Mouse (Mus musculus) embryonic facial prominence, embryonic 13.5 days (tissue): ENCODE measurements around the gene Fbxo27. TPM values are rescaled to one million over a fixed set of nuclear protein-coding genes. Genes with fewer than 3 reads are reported as not detected.
A peak's percentile ranks its signal among the peaks of the same experiment; 100 is the strongest.
"Not testable (repeated sequence)": the region's sequence is repeated elsewhere in the genome, so short reads cannot be mapped to it uniquely, and the experiment has no call there.

Source experiments
- ATAC-seq: fragments of 200-750 bp; cut with Nextera tagmentation; 2 replicates; pipeline ENCODE4 v1.8.0; 2017; ENCODE audit warnings: low read depth; ENCODE audit not compliant: insufficient number of reproducible peaks, insufficient read depth, low FRiP score, low TSS enrichment
- H3K27ac ChIP-seq: fragments of 300-500 bp; sonication (generic); 2 replicates; pipeline ENCODE4 v1.5.1; 2015; ENCODE audit warnings: moderate library complexity, mild to moderate bottlenecking, inconsistent platforms
- H3K27me3 ChIP-seq: fragments of 300-500 bp; sonication (generic); 2 replicates; pipeline ENCODE4 v1.6.1; 2015; ENCODE audit warnings: mild to moderate bottlenecking, inconsistent platforms
- H3K36me3 ChIP-seq: fragments of 300-500 bp; sonication (generic); 2 replicates; pipeline ENCODE4 v1.6.1; 2015; ENCODE audit warnings: mild to moderate bottlenecking, inconsistent platforms
- H3K4me1 ChIP-seq: fragments of 300-500 bp; sonication (generic); 2 replicates; pipeline ENCODE4 v1.6.1; 2015; ENCODE audit warnings: inconsistent platforms
- H3K4me2 ChIP-seq: fragments of 300-500 bp; sonication (generic); 2 replicates; pipeline ENCODE4 v1.6.1; 2015; ENCODE audit warnings: moderate library complexity, mild to moderate bottlenecking, inconsistent platforms
- H3K4me3 ChIP-seq: fragments of 300-500 bp; sonication (generic); 2 replicates; pipeline ENCODE4 v1.5.1; 2015; ENCODE audit warnings: mild to moderate bottlenecking, inconsistent platforms
- H3K9ac ChIP-seq: fragments of 300-500 bp; sonication (generic); 2 replicates; pipeline ENCODE4 v1.6.1; 2015; ENCODE audit warnings: mild to moderate bottlenecking, inconsistent platforms
- H3K9me3 ChIP-seq: fragments of 300-500 bp; sonication (generic); 2 replicates; pipeline ENCODE4 v1.6.1; 2016; ENCODE audit warnings: inconsistent platforms
- WGBS: fragments of 180-500 bp; shearing (Covaris S2); methylation state at CpG from one replicate; pipeline ENCODE4 v1.1.7; 2015; ENCODE audit warnings: mixed read lengths; 5-methylcytosine and 5-hydroxymethylcytosine counted together
- polyA plus RNA-seq: library from polyadenylated mRNA; unstranded; fragments of >200 nt; fragmentation: Nextera tagmentation; extraction: Ambion mirVana; gene quantifications from 2 replicates; pipeline ENCODE4 v1.2.1, GENCODE M21; 2015

Fbxo27 gene
- polyA plus RNA-seq, result 7.7 and 8.3 TPM in 2 replicates

DNA sequence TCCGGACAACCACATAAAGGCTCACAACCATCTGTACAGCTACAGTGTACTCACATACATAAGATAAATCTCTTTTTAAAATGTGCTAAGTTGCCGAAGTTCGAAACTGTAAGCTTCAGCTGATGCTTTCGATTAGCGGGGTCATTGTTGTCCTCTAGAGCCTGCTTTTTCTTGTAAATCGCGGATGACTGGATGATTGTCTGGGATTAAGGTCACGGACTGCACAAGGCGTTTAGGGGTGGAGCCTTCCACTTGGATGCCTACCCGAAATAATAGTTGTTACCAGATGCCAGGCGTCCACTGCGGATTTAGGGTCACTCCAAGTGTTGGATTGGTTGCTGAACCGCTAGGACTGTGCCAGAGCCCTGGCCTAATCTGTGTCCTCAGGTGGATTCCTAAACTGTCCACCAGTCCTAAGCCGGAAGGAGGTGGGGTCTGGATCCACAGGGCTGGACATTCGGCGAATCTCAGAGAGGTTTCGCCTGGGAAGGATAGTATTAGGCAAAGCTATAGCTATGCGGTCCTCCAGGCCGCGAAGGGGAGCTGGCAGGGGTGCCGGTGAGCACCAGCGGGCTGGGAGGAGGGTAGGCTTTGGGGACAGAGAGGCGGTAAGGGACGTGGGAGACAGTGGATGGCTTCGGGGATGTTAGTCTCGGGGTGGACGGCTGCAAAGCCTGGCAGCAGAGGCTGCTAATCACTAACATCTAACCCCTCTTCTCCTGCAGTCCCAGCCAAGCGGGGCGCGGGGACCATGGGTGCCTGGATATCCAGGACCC is at the start of gene Fbxo27:
Gene Fbxo27, plus strand, starts transcription at position 305 of the 776 bp plus-strand sequence.
- WGBS, result 25% methylated on average over 28 of the region's 30 CpGs
- Histone ChIP-seq H3K9me3 (no peaks in the 10 kb centered on the region), H3K4me1 (peaks cover 17% of the 10 kb centered on the region), H3K4me2 (peak within 1 kb of the TSS; percentile 94), H3K27ac (peak within 1 kb of the TSS; percentile 39), H3K27me3 (peaks cover 14% of the 10 kb centered on the region), H3K36me3 (no peaks in the 10 kb centered on the region), H3K9ac (peak within 1 kb of the TSS; percentile 75), H3K4me3 (peak within 1 kb of the TSS; percentile 60)
- ATAC-seq, result peak; percentile 8; the same call in 1 of the 2 replicates

- no peak for ATAC-seq
- no peaks in the 10 kb centered on the region for H3K4me1 ChIP-seq
- WGBS, result 60% methylated on average over 6 of the region's 6 CpGs
Measured at GRCm38 (mm10) chr7:28645366-28645765, 47.3 kb upstream of the Fbxo27 start.

DNA sequence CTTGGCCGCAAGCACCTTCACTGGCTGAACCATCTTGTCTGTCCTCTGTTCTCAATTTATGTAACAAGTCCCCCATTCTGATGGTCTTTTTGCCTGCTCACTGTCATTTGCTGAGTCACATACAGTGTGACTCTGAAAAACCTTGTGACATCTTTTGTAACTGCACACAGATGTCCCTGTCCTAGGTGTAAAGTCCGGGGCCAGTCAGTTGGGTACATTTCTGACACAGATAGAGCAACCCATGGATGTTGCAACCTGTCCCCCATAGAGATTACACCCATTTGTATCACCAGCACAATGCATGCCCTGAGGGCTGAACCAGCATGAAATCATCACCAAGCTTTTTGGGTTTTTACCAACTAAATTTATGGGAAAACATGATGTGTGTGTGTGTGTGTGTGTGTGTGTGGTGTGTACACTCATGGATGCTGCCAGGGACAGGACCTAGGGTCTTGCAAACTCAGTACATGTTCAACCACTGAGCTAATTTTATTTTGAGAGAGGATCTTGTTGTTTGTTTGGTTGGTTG is 46.6 kb upstream of the Fbxo27 start:
- Histone ChIP-seq H3K9ac (no peak overlapping the region), H3K36me3 (no peaks in the 10 kb centered on the region), H3K4me2 (no peak overlapping the region), H3K27me3 (no peaks in the 10 kb centered on the region), H3K4me3 (no peak overlapping the region), H3K4me1 (no peaks in the 10 kb centered on the region), H3K27ac (no peak overlapping the region), H3K9me3 (no peaks in the 10 kb centered on the region)
- peak; percentile 3; the same call in 1 of the 2 replicates for ATAC-seq
- 88% methylated on average over 2 of the region's 2 CpGs for WGBS

More at GRCm38 (mm10) chr7:28645366-28645765, 47.3 kb upstream of the Fbxo27 start:
- Histone ChIP-seq H3K4me2 (no peak overlapping the region), H3K9me3 (no peaks in the 10 kb centered on the region), H3K4me3 (no peak overlapping the region), H3K9ac (no peak overlapping the region), H3K36me3 (no peaks in the 10 kb centered on the region), H3K27ac (no peak overlapping the region), H3K27me3 (no peaks in the 10 kb centered on the region)

DNA sequence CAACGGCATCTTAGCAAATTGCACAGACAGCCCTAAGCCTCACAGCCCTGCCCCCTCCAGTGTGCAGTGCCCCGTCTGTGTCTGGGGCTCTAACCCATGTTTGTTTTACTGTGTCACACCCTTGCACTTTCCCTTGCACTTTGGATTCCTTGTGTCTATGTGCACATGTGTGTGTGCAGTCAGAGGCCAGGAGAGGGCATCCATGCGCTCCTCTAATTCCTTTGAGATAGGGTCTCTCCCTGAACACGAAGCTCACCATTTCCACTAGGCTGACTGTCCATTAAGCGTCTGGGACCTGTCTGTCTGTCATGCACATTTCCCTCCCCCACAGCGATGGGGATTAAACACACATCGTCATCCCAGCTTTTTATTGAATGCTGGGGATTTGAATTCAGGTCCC is 45.6 kb upstream of the Fbxo27 start:
- Histone ChIP-seq H3K4me1 (no peaks in the 10 kb centered on the region), H3K27ac (no peak overlapping the region), H3K27me3 (no peaks in the 10 kb centered on the region), H3K36me3 (no peaks in the 10 kb centered on the region), H3K4me2 (no peak overlapping the region), H3K9me3 (no peaks in the 10 kb centered on the region), H3K4me3 (no peak overlapping the region), H3K9ac (no peak overlapping the region)
- ATAC-seq, result no peak
- 51% methylated on average over 7 of the region's 7 CpGs for WGBS

- no peaks in the 10 kb centered on the region; the same call in 1 of the 2 replicates for H3K9me3 ChIP-seq
- no peaks in the 10 kb centered on the region for H3K27me3 ChIP-seq
- 89% methylated on average over 2 of the region's 2 CpGs for WGBS
- H3K36me3 ChIP-seq, result no peaks in the 10 kb centered on the region
- no peak overlapping the region for H3K27ac ChIP-seq
- no peak overlapping the region for H3K4me3 ChIP-seq
- no peak overlapping the region for H3K9ac ChIP-seq
- no peaks in the 10 kb centered on the region for H3K4me1 ChIP-seq
- H3K4me2 ChIP-seq, result no peak overlapping the region
- no peak for ATAC-seq
Measured at GRCm38 (mm10) chr7:28651157-28651556, 41.5 kb upstream of the Fbxo27 start.

DNA sequence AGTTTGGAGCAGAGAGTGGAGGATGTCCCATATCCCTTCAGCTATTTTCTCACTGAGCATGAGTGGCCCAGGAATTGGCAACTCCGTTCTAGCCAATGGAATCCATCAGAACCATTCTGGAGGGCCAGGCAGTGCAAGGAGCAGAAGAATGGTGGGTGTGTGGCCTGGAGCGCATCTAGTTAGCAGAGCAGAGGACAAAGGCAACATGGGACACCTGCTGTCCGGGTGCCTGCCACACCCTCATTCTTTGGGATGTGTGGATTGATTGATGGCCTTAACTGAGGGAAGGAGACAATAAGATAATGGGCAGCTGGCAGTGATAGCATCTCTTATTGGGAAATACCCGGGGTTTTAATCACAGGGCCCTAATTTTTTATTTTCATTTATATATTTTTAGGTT is 36.2 kb upstream of the Fbxo27 start:
- H3K4me1 ChIP-seq, result no peaks in the 10 kb centered on the region
- H3K27ac ChIP-seq, result no peak overlapping the region
- H3K9me3 ChIP-seq, result peaks cover under 1% of the 10 kb centered on the region; the same call in 1 of the 2 replicates
- no peak overlapping the region for H3K4me2 ChIP-seq
- no peaks in the 10 kb centered on the region for H3K36me3 ChIP-seq
- WGBS, result 68% methylated on average over 4 of the region's 4 CpGs
- no peak for ATAC-seq
- H3K4me3 ChIP-seq, result no peak overlapping the region
- no peaks in the 10 kb centered on the region for H3K27me3 ChIP-seq
- no peak overlapping the region for H3K9ac ChIP-seq

DNA sequence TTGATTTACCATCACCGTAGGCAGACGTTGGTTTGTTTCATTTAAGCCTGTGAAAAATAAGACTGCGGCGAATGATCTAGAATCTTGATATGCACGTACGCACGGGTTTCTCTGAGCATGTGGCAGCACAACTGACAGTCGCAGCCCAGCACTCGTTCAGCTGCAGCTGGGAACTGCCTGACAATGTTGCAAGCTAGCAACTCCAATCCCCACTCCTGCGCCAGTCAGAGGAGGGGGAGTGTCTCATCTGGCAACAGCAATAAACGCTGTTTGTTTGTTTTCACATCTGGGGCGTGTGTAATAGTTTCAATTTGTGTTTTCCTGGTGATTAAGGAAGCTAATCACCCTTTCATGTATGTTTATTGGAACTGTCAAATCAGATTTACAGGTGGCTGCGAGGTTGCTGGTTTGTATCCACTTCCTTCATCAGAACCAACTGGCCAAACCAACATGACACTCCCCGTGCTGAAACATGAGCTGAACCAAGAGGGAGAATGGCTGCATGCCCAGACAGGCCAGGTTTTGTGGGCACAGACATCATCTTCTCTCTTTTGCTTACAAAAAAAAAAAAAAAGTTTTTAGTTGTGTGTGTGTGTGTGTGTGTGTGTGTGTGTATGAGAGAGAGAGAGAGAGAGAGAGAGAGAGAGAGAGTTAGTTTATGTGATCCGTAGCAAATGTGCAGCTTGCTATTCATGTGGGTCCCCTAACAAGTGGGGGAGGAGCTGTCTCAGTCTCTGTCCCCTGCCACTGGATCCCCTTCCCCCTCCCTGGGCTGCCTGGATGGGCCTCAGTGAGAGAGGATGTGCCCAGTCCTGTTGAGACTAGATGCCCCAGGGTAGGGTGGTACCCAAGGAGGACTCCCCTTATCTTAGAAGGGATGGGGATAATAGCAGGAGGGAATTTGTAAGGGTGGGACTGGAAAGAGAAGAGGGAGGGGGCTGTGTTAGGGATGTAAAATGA is 26.7 kb upstream of the Fbxo27 start:
- Histone ChIP-seq H3K27me3 (peaks cover 4% of the 10 kb centered on the region; the same call in 1 of the 2 replicates), H3K36me3 (no peaks in the 10 kb centered on the region), H3K9ac (peak overlapping the region; percentile 41; the same call in 1 of the 2 replicates), H3K4me3 (peak overlapping the region; percentile 22), H3K4me2 (peak overlapping the region; percentile 56), H3K4me1 (peaks cover 16% of the 10 kb centered on the region), H3K27ac (peak overlapping the region; percentile 73), H3K9me3 (0 out of 2 replicates have a peak, but pooled peaks cover 5% of the 10 kb centered on the region)
- ATAC-seq, result peak; percentile 84
- WGBS, result 10% methylated on average over 15 of the region's 15 CpGs

DNA sequence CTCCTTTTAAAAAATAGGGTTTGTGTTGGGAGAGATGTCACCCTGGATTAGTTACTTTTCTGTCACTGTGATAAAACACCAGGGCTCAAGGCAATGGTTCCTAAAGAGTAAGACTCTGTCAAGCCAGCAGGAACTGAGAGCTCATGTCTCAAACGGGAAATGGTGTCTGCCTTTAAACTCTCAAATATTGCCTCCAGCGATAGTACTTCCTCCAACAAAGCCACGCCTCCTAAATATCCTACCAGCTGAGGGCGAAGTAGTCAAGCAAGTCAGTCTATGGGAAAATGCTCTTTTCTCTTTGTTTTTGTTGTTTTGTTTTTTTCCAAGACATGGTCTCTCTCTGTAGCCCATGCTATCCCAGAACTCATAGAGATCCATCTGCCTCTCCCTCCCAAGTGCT is 21.5 kb upstream of the Fbxo27 start:
- Histone ChIP-seq H3K27me3 (no peaks in the 10 kb centered on the region), H3K4me1 (peaks cover 2% of the 10 kb centered on the region), H3K9me3 (no peaks in the 10 kb centered on the region), H3K36me3 (no peaks in the 10 kb centered on the region), H3K4me3 (no peak overlapping the region), H3K9ac (no peak overlapping the region), H3K4me2 (no peak overlapping the region), H3K27ac (no peak overlapping the region)
- WGBS, result 31% methylated on average over 4 of the region's 4 CpGs
- no peak for ATAC-seq

GRCm38 (mm10) chr7:28672276-28672675 is 20.4 kb upstream of the Fbxo27 start:
- H3K4me1 ChIP-seq, result no peaks in the 10 kb centered on the region
- no peak overlapping the region for H3K27ac ChIP-seq
- ATAC-seq, result no peak
- H3K9me3 ChIP-seq, result no peaks in the 10 kb centered on the region
- no peaks in the 10 kb centered on the region for H3K36me3 ChIP-seq
- no peak overlapping the region for H3K4me3 ChIP-seq
- H3K27me3 ChIP-seq, result no peaks in the 10 kb centered on the region
- 88% methylated on average over 5 of the region's 5 CpGs for WGBS
- H3K4me2 ChIP-seq, result no peak overlapping the region
- no peak overlapping the region for H3K9ac ChIP-seq

GRCm38 (mm10) chr7:28672786-28673185 is 19.9 kb upstream of the Fbxo27 start:
- H3K9me3 ChIP-seq, H3K4me2 ChIP-seq, H3K36me3 ChIP-seq, H3K4me3 ChIP-seq, H3K4me1 ChIP-seq, H3K27me3 ChIP-seq, H3K9ac ChIP-seq, H3K27ac ChIP-seq, ATAC-seq: not testable (repeated sequence)
- WGBS, result 67% methylated on average over 5 of the region's 5 CpGs

DNA sequence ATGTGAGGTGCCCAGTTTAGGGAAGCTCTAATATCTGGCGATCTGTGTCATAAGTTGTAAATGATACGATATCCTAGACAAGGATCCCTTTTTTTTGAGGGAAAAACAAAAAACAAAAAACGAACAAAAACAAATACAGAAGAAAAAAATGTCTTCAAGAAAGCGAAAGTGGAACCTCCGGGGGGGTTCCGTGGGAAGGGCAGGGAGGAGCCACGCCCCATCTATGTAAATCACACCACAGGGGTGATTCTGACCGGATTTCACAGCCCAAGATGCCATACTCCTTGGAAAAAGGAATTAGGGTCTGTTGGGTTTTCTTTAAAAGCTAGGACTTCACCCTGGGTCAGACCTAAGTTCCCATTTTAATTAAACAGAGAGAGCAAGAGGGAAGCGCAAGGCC is 17.7 kb upstream of the Fbxo27 start:
- Histone ChIP-seq H3K9ac (no peak overlapping the region), H3K27ac (no peak overlapping the region), H3K4me2 (no peak overlapping the region), H3K4me3 (no peak overlapping the region), H3K9me3 (no peaks in the 10 kb centered on the region), H3K4me1 (no peaks in the 10 kb centered on the region), H3K36me3 (no peaks in the 10 kb centered on the region), H3K27me3 (no peaks in the 10 kb centered on the region)
- ATAC-seq, result no peak
- 75% methylated on average over 9 of the region's 9 CpGs for WGBS
